Mouse (Mus musculus): ENCODE measurements around the gene Slc27a1.

DNA sequence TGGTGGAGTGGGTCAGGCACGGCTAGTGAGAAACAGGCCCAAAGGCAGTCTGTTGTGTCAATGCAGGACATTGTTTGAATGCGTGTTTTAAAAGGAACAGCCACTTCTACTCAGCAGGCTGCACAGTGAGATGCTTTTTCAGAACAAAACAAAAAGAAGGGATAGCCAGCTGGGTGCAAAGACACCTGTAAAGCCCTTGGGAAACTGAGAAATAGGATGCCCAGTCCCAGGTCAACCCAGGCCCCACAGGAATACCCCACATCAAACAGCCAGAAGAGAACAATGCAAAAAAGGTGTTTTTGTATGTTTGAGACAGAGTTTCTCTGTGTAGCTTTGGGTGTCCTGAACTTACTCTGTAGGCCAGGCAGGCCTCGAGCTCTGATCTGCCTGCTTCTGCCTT is 20.1 kb downstream of the Slc27a1 start:
- TF ChIP-seq CTCF (IDR thresholded peaks at IDR 0.05; ENCODE audit: control insufficient read depth, insufficient read depth, insufficient read length) (no peak), USF1 (IDR thresholded peaks at IDR 0.05; ENCODE audit: low read depth) (no peak), CEBPB (IDR thresholded peaks at IDR 0.05; ENCODE audit: low read depth) (no peak), MAX (IDR thresholded peaks at IDR 0.05) (no peak), MYOD1 (IDR thresholded peaks at IDR 0.05; ENCODE audit: control insufficient read depth, insufficient read length, low read depth) (no peak), MYOG (IDR thresholded peaks at IDR 0.05; ENCODE audit: control insufficient read depth, extremely low read depth, insufficient read length) (no peak), FOSL1 (IDR thresholded peaks at IDR 0.05; ENCODE audit: insufficient read depth, low read length, poor library complexity, severe bottlenecking) (no peak)

Data from C2C12 (cell line).